12 mouse cellular contexts compared by ENCODE assay signal in genomic region chr3:137992366-137992765, GRCm38 (mm10). TPM values are rescaled to one million over a fixed set of nuclear protein-coding genes. Genes with fewer than 3 reads are reported as not detected.
DNase-seq lines count a peak whose midpoint lies in the region; ATAC-seq and TF ChIP-seq lines count a peak whose summit lies in the region.
"Had no signal": no experiment of that assay in that cellular context is flagged by ENCODE, and none has a peak within 500 bp of the region (broad histone marks: within the 10 kb centered on the region; RNA-seq: fewer than 3 reads in every experiment).

No protein-coding gene starts in this region.

- peak; percentile 81 for TF ChIP-seq RAD21 in CH12.LX (IDR thresholded peaks at IDR 0.05; ENCODE audit: low read depth, low read length)

- no peaks in the 10 kb centered on the region for H3K79me2 ChIP-seq in CH12.LX (replicated peaks; ENCODE audit: control insufficient read depth, extremely low read depth, insufficient read depth, poor library complexity, severe bottlenecking)

- no peak for TF ChIP-seq POLR2A in CH12.LX (IDR thresholded peaks at IDR 0.05; ENCODE audit: low read depth, low read length)
- TF ChIP-seq POLR2A in bone marrow, adult 2 months (IDR thresholded peaks at IDR 0.05; ENCODE audit: borderline replicate concordance, control insufficient read depth, low read depth, low read length), result no peak

- in situ Hi-C loops in CH12.LX (cut with MboI; ENCODE audit: low pct_ligation_motif_present, low pct_unique_long_range_greater_than_20kb, low sequenced_read_pairs), result loop anchor here (5.0 kb wide), 3 partner anchors 55 to 210 kb away; no protein-coding TSS in a partner anchor

- H3K4me1 ChIP-seq in liver, postnatal 0 days (ENCODE audit: insufficient read depth), result no peaks in the 10 kb centered on the region
- peaks cover 7 to 54% of the 10 kb centered on the region in 2 experiments for H3K4me1 ChIP-seq in CH12.LX (ENCODE audit: control insufficient read depth in 1 of 2, insufficient read depth in 2 of 2)
- no peaks in the 10 kb centered on the region for H3K4me1 ChIP-seq in bone marrow, adult 2 months (ENCODE audit: control insufficient read depth, insufficient read depth, low read length)
- H3K4me1 ChIP-seq: stomach, embryonic 15.5 days had no signal

- DNase-seq in liver, postnatal 0 days, result peak; percentile 49
- DNase-seq in liver, result no peak
- DNase-seq in CH12.LX (ENCODE audit: extremely low read depth), result peak; percentile 90
- peak; percentile 68 for DNase-seq in splenic B cell, adult 2 months (ENCODE audit: low read depth, low spot score)
- DNase-seq in heart, postnatal 4 days, result no peak
- DNase-seq: cerebellum, adult 2 months had no signal

- no peak overlapping the region for H3K9ac ChIP-seq in liver, postnatal 0 days (replicated peaks)
- no peak overlapping the region for H3K9ac ChIP-seq in CH12.LX (ENCODE audit: insufficient read depth, low read depth)
- H3K9ac ChIP-seq: midbrain, embryonic 13.5 days; stomach, embryonic 15.5 days had no signal

- no peak for TF ChIP-seq EP300 in liver, postnatal 0 days (IDR thresholded peaks at IDR 0.05; ENCODE audit: low read depth)
- 0 out of 2 replicates have a peak, but pooled peaks have one; percentile 23 for TF ChIP-seq EP300 in CH12.LX (IDR thresholded peaks at IDR 0.05; ENCODE audit: low read length)

- no peak overlapping the region for H3K27ac ChIP-seq in liver, postnatal 0 days (ENCODE audit: low read depth)
- H3K27ac ChIP-seq in CH12.LX (ENCODE audit: insufficient read depth, low read depth), result no peak overlapping the region
- H3K27ac ChIP-seq in bone marrow, adult 2 months (ENCODE audit: control insufficient read depth, insufficient read depth, low read depth, low read length, poor library complexity), result no peak overlapping the region
- H3K27ac ChIP-seq: midbrain, embryonic 13.5 days; stomach, embryonic 15.5 days had no signal

- dilution Hi-C loops in CH12.LX (cut with MboI; ENCODE audit: extremely low pct_ligation_motif_present, extremely low pct_unique_long_range_greater_than_20kb, low sequenced_read_pairs), result no loop called here

- no peaks in the 10 kb centered on the region for H3K9me3 ChIP-seq in liver, postnatal 0 days (ENCODE audit: low read length)
- H3K9me3 ChIP-seq in CH12.LX (replicated peaks; ENCODE audit: low read length), result no peaks in the 10 kb centered on the region
- H3K9me3 ChIP-seq: midbrain, embryonic 13.5 days; stomach, embryonic 15.5 days had no signal

- no peak for ATAC-seq in liver, postnatal 0 days
- ATAC-seq in monocyte, adult 5-6 weeks (replicated peaks; ENCODE audit: insufficient number of reproducible peaks, low FRiP score, low TSS enrichment, poor library complexity, severe bottlenecking), result no peak
- ATAC-seq in erythroblast, adult 5-6 weeks (replicated peaks; ENCODE audit: low FRiP score, poor library complexity, severe bottlenecking), result no peak
- ATAC-seq: intestine, embryonic 16.5 days; midbrain, embryonic 13.5 days had no signal

- H3K4me3 ChIP-seq in liver, postnatal 0 days (ENCODE audit: low read depth, low read length), result no peak overlapping the region
- H3K4me3 ChIP-seq in CH12.LX (replicated peaks in 1 of 3; ENCODE audit: low read depth in 2 of 3, low read length in 2 of 3, poor library complexity in 1 of 3), result no peak overlapping the region
- no peak overlapping the region for H3K4me3 ChIP-seq in bone marrow, adult 2 months (replicated peaks; ENCODE audit: control insufficient read depth, low read depth, low read length)
- H3K4me3 ChIP-seq: midbrain, embryonic 13.5 days; stomach, embryonic 15.5 days had no signal

- peak; percentile 56 for TF ChIP-seq CTCF in liver, postnatal 0 days (IDR thresholded peaks at IDR 0.05; ENCODE audit: low read depth)
- peak; percentile 76 to 87 for TF ChIP-seq CTCF in CH12.LX (conservative IDR thresholded peaks at IDR 0.05 in 1 of 2, IDR thresholded peaks at IDR 0.05 in 1 of 2; ENCODE audit: low read depth in 2 of 2, low read length in 2 of 2)
- peak; percentile 38; the same call in 1 of the 2 replicates for TF ChIP-seq CTCF in bone marrow, adult 2 months (IDR thresholded peaks at IDR 0.05; ENCODE audit: control insufficient read depth, insufficient read depth, low read length)

- H3K4me2 ChIP-seq in liver, postnatal 0 days (ENCODE audit: low read depth, low read length), result no peak overlapping the region
- no peak overlapping the region for H3K4me2 ChIP-seq in CH12.LX (ENCODE audit: insufficient read depth, low read depth, poor library complexity, severe bottlenecking)
- H3K4me2 ChIP-seq: midbrain, embryonic 13.5 days; stomach, embryonic 15.5 days had no signal

- H3K27me3 ChIP-seq in liver, postnatal 0 days (ENCODE audit: insufficient read depth, low read length), result no peaks in the 10 kb centered on the region
- H3K27me3 ChIP-seq in CH12.LX (replicated peaks), result no peaks in the 10 kb centered on the region
- H3K27me3 ChIP-seq in splenic B cell, adult 2 months (ENCODE audit: control insufficient read depth, insufficient read depth, low read length, poor library complexity, severe bottlenecking), result no peaks in the 10 kb centered on the region
- H3K27me3 ChIP-seq: midbrain, embryonic 13.5 days; stomach, embryonic 15.5 days had no signal

- H3K36me3 ChIP-seq in liver, postnatal 0 days (replicated peaks; ENCODE audit: insufficient read depth, low read length), result no peaks in the 10 kb centered on the region
- H3K36me3 ChIP-seq in CH12.LX (replicated peaks in 1 of 2; ENCODE audit: control insufficient read depth in 1 of 2, insufficient read depth in 1 of 2, low read length in 1 of 2), result no peaks in the 10 kb centered on the region
- no peaks in the 10 kb centered on the region for H3K36me3 ChIP-seq in splenic B cell, adult 2 months (ENCODE audit: control insufficient read depth, insufficient read depth, low read length, poor library complexity, severe bottlenecking)
- H3K36me3 ChIP-seq: midbrain, embryonic 13.5 days; stomach, embryonic 15.5 days had no signal

- 52% methylated on average over 5 of the region's 5 CpGs for WGBS in liver, postnatal 0 days (ENCODE audit: insufficient replicate concordance)
- WGBS in bone marrow, adult 2 months, result 25% methylated on average over 5 of the region's 5 CpGs

TF ChIP-seq in CH12.LX, 34 proteins besides CTCF, POLR2A, EP300 and RAD21:
- TF ChIP-seq ZNF384 (IDR thresholded peaks at IDR 0.05; ENCODE audit: low read depth, low read length) (no peak; the same call in 1 of the 2 replicates), ZC3H11A (IDR thresholded peaks at IDR 0.05; ENCODE audit: low read depth, low read length) (peak; percentile 58), MAZ (IDR thresholded peaks at IDR 0.05; ENCODE audit: low read depth, low read length) (no peak), HCFC1 (IDR thresholded peaks at IDR 0.05; ENCODE audit: low read depth, low read length) (peak; percentile 47), MEF2A (IDR thresholded peaks at IDR 0.05; ENCODE audit: borderline replicate concordance, low read depth, low read length) (peak; percentile 62), TCF12 (IDR thresholded peaks at IDR 0.05; ENCODE audit: low read depth, low read length) (0 out of 2 replicates have a peak, but pooled peaks have one; percentile 46), SMC3 (IDR thresholded peaks at IDR 0.05; ENCODE audit: low read depth, low read length) (peak; percentile 96), IRF4 (IDR thresholded peaks at IDR 0.05; ENCODE audit: low read depth, low read length) (peak; percentile 70), ELF1 (IDR thresholded peaks at IDR 0.05; ENCODE audit: low read depth, low read length) (peak; percentile 90), MYC (IDR thresholded peaks at IDR 0.05; ENCODE audit: low read depth, low read length) (peak; percentile 57; the same call in 1 of the 2 replicates), BHLHE40 (IDR thresholded peaks at IDR 0.05; ENCODE audit: low read depth, low read length) (0 out of 2 replicates have a peak, but pooled peaks have one; percentile 28), NRF1 (IDR thresholded peaks at IDR 0.05; ENCODE audit: low read depth, low read length) (no peak)

RNA-seq across cellular contexts. Expression of gene Dapp1, which starts 11.0 kb away (rescaled TPM):
- 9.6 and 10.3 TPM in 2 replicates for polyA plus RNA-seq in liver, postnatal 0 days (2015; fragmentation: Nextera tagmentation; extraction: Ambion mirVana)
- 55.5 and 63.6 TPM in 2 replicates for total RNA-seq in CH12.LX (2012; rRNA removed)
- 53.5 and 66.4 TPM in 2 replicates for total RNA-seq in CH12.LX (2014; rRNA removed)
- 62.8 and 81.7 TPM in 2 replicates for polyA plus RNA-seq in CH12.LX (2012; ENCODE audit: insufficient read length, low read depth)
- 29.3 and 64.2 TPM in 2 replicates for polyA plus RNA-seq in bone marrow, adult 2 months (2011; ENCODE audit: insufficient read depth, insufficient read length, low replicate concordance, missing spikeins)
- total RNA-seq in monocyte, adult 5-6 weeks (2017), result 99.7 to 113 TPM (median 103 TPM) in 3 replicates
- total RNA-seq in erythroblast, adult 5-6 weeks (2015; ENCODE audit: low replicate concordance), result 18.3 and 27.6 TPM in 2 replicates
- total RNA-seq in erythroblast, adult 5-6 weeks (2017; ENCODE audit: low replicate concordance), result 21.5 and 34.1 TPM in 2 replicates
- 1 to 10 TPM; 7.6 to 7.8 TPM for total RNA-seq in heart, postnatal 4 days (2021)

Comparison
In these comparisons a context has a peak if more than half of its experiments do, and no peak if none do; other contexts are left out.
1. DNase-seq: peak in liver, postnatal 0 days (single experiment), CH12.LX (single experiment) and splenic B cell, adult 2 months (single experiment); none in liver (single experiment) and heart, postnatal 4 days (single experiment).
2. Peak in every context shown above with its lines, with median percentiles within 50 percentile points of each other: CTCF ChIP-seq.